Mouse (Mus musculus): Measurements from ENCODE around the gene Mlip.

The Mlip gene

GRCm38 (mm10) chr9:77344318-77344717 lies 8.5 kb downstream of the Mlip start:
- no peak for DNase-seq

- no peak for DNase-seq
Observed at GRCm38 (mm10) chr9:77340159-77340862, 12.5 kb downstream of the Mlip start.

GRCm38 (mm10) chr9:77339571-77340148 lies 13.1 kb downstream of the Mlip start:
- no peak for DNase-seq

- no peak for DNase-seq
Observed at GRCm38 (mm10) chr9:77335370-77335769, 17.4 kb downstream of the Mlip start.

GRCm38 (mm10) chr9:77318346-77318745 lies 34.4 kb downstream of the Mlip start:
- DNase-seq, result no peak

GRCm38 (mm10) chr9:77310548-77310947 lies 42.2 kb downstream of the Mlip start:
- no peak for DNase-seq

- no peak for DNase-seq
Observed at GRCm38 (mm10) chr9:77305417-77305816, 47.4 kb downstream of the Mlip start.

GRCm38 (mm10) chr9:77302340-77302739 lies 50.4 kb downstream of the Mlip start:
- DNase-seq, result no peak

- DNase-seq, result no peak
Observed at GRCm38 (mm10) chr9:77287958-77288357, 64.8 kb downstream of the Mlip start.

- DNase-seq, result no peak
Observed at GRCm38 (mm10) chr9:77279371-77279770, 73.4 kb downstream of the Mlip start.

GRCm38 (mm10) chr9:77278055-77278454 lies 74.7 kb downstream of the Mlip start:
- no peak for DNase-seq

GRCm38 (mm10) chr9:77277270-77277669 lies 75.5 kb downstream of the Mlip start:
- no peak for DNase-seq

- no peak for DNase-seq
Observed at GRCm38 (mm10) chr9:77276451-77277154, 76.2 kb downstream of the Mlip start.

- no peak for DNase-seq
Observed at GRCm38 (mm10) chr9:77272727-77273126, 80.0 kb downstream of the Mlip start.

GRCm38 (mm10) chr9:77265268-77266017 lies 87.3 kb downstream of the Mlip start:
- DNase-seq, result no peak

GRCm38 (mm10) chr9:77259052-77259451 lies 93.7 kb downstream of the Mlip start:
- no peak for DNase-seq

GRCm38 (mm10) chr9:77258265-77258664 lies 94.5 kb downstream of the Mlip start:
- no peak for DNase-seq

- DNase-seq, result no peak
Observed at GRCm38 (mm10) chr9:77254514-77254913, 98.3 kb downstream of the Mlip start.

- DNase-seq, result no peak
Observed at GRCm38 (mm10) chr9:77252761-77253160, 100.0 kb downstream of the Mlip start.

GRCm38 (mm10) chr9:77252134-77252533 lies 100.6 kb downstream of the Mlip start:
- no peak for DNase-seq

GRCm38 (mm10) chr9:77251511-77252112 lies 101.2 kb downstream of the Mlip start:
- DNase-seq, result no peak

- no peak for DNase-seq
Observed at GRCm38 (mm10) chr9:77198250-77198649, 154.5 kb downstream of the Mlip start.

GRCm38 (mm10) chr9:77179486-77179885 lies 173.3 kb downstream of the Mlip start:
- no peak for DNase-seq

Data from cerebellum, adult 11 months (tissue).